ENCODE assay signal across 17 mouse cellular contexts in genomic region chr11:7912036-7912435, GRCm38 (mm10).
"Had no signal": no experiment of that assay in that cellular context is flagged by ENCODE, and none has a peak within 500 bp of the region (broad histone marks: within the 10 kb centered on the region; RNA-seq: fewer than 3 reads in every experiment).

No protein-coding gene starts in this region.

- H3K4me3 ChIP-seq: limb, embryonic 12.5 days; limb, embryonic 15.5 days; midbrain, embryonic 13.5 days; neural tube, embryonic 12.5 days; neural tube, embryonic 15.5 days had no signal

- H3K4me1 ChIP-seq: limb, embryonic 12.5 days; limb, embryonic 15.5 days; midbrain, embryonic 13.5 days; neural tube, embryonic 12.5 days; neural tube, embryonic 15.5 days had no signal

- ATAC-seq: liver, postnatal 0 days; lung, postnatal 0 days; midbrain, embryonic 13.5 days had no signal

- DNase-seq: kidney, adult 18-20 months; kidney, adult 9 months; kidney, postnatal 14 days; kidney, postnatal 4 days; left cerebral cortex, postnatal 4 days; liver, postnatal 0 days; lung, embryonic 14.5 days; thymus, postnatal 25 days had no signal

- H3K9ac ChIP-seq: limb, embryonic 12.5 days; limb, embryonic 15.5 days; liver, embryonic 14.5 days; liver, postnatal 0 days; lung, embryonic 14.5 days; midbrain, embryonic 13.5 days; neural tube, embryonic 12.5 days; neural tube, embryonic 15.5 days had no signal

- H3K36me3 ChIP-seq: limb, embryonic 12.5 days; limb, embryonic 15.5 days; midbrain, embryonic 13.5 days; neural tube, embryonic 12.5 days; neural tube, embryonic 15.5 days had no signal

- H3K4me2 ChIP-seq: limb, embryonic 12.5 days; limb, embryonic 15.5 days; liver, embryonic 11.5 days; lung, embryonic 14.5 days; midbrain, embryonic 13.5 days; neural tube, embryonic 12.5 days; neural tube, embryonic 15.5 days had no signal

- H3K9me3 ChIP-seq: limb, embryonic 12.5 days; limb, embryonic 15.5 days; midbrain, embryonic 13.5 days; neural tube, embryonic 12.5 days; neural tube, embryonic 15.5 days had no signal

- H3K27me3 ChIP-seq: limb, embryonic 12.5 days; limb, embryonic 15.5 days; midbrain, embryonic 13.5 days; neural tube, embryonic 12.5 days; neural tube, embryonic 15.5 days had no signal

- H3K27ac ChIP-seq: limb, embryonic 12.5 days; limb, embryonic 15.5 days; liver, embryonic 14.5 days; macrophage; midbrain, embryonic 13.5 days; neural tube, embryonic 12.5 days; neural tube, embryonic 15.5 days had no signal
